Mouse (Mus musculus): Measurements from ENCODE around the gene Alcam.

The Alcam gene

GRCm38 (mm10) chr16:52453971-52454514 lies at the start of gene Alcam:
Gene Alcam, minus strand, starts transcription at chr16:52454074.
- peak; percentile 16 for DNase-seq (ENCODE audit: low spot score)

GRCm38 (mm10) chr16:52498757-52499335 lies 45.0 kb upstream of the Alcam start:
- DNase-seq (ENCODE audit: low spot score): no peak

- no peak for DNase-seq (ENCODE audit: low spot score)
These were observed 36.7 kb upstream of the Alcam start for GRCm38 (mm10) chr16:52490542-52490941.

GRCm38 (mm10) chr16:52474235-52474634 lies 20.4 kb upstream of the Alcam start:
- DNase-seq (ENCODE audit: low spot score): no peak

GRCm38 (mm10) chr16:52473089-52473488 lies 19.2 kb upstream of the Alcam start:
- DNase-seq (ENCODE audit: low spot score): no peak

GRCm38 (mm10) chr16:52472635-52473034 lies 18.8 kb upstream of the Alcam start:
- DNase-seq (ENCODE audit: low spot score): no peak

GRCm38 (mm10) chr16:52472059-52472458 lies 18.2 kb upstream of the Alcam start:
- DNase-seq (ENCODE audit: low spot score): no peak

- DNase-seq (ENCODE audit: low spot score): no peak
These were observed 17.0 kb upstream of the Alcam start for GRCm38 (mm10) chr16:52470881-52471280.

- DNase-seq (ENCODE audit: low spot score): no peak
These were observed 16.4 kb upstream of the Alcam start for GRCm38 (mm10) chr16:52470226-52470625.

GRCm38 (mm10) chr16:52468426-52468825 lies 14.6 kb upstream of the Alcam start:
- no peak for DNase-seq (ENCODE audit: low spot score)

GRCm38 (mm10) chr16:52466770-52467169 lies 12.9 kb upstream of the Alcam start:
- no peak for DNase-seq (ENCODE audit: low spot score)

- DNase-seq (ENCODE audit: low spot score): no peak
These were observed 10.7 kb upstream of the Alcam start for GRCm38 (mm10) chr16:52464597-52464996.

- DNase-seq (ENCODE audit: low spot score): peak; percentile 97
These were observed 785 bp downstream of the Alcam start for GRCm38 (mm10) chr16:52452862-52453715.

- peak; percentile 14 for DNase-seq (ENCODE audit: low spot score)
These were observed 1.4 kb downstream of the Alcam start for GRCm38 (mm10) chr16:52452477-52452831.

- no peak for DNase-seq (ENCODE audit: low spot score)
These were observed 1.9 kb downstream of the Alcam start for GRCm38 (mm10) chr16:52451786-52452476.

- DNase-seq (ENCODE audit: low spot score): peak; percentile 16
These were observed 2.6 kb downstream of the Alcam start for GRCm38 (mm10) chr16:52451101-52451785.

GRCm38 (mm10) chr16:52450245-52451100 lies 3.4 kb downstream of the Alcam start:
- DNase-seq (ENCODE audit: low spot score): peak; percentile 40

GRCm38 (mm10) chr16:52449889-52450244 lies 4.0 kb downstream of the Alcam start:
- no peak for DNase-seq (ENCODE audit: low spot score)

- DNase-seq (ENCODE audit: low spot score): no peak
These were observed 7.9 kb downstream of the Alcam start for GRCm38 (mm10) chr16:52445984-52446383.

- DNase-seq (ENCODE audit: low spot score): no peak
These were observed 10.0 kb downstream of the Alcam start for GRCm38 (mm10) chr16:52443635-52444505.

Measured in ovary, postnatal 36 days (tissue).